Mouse (Mus musculus): ENCODE measurements around the gene Ppp1r35. TPM values are rescaled to one million over a fixed set of nuclear protein-coding genes. Genes with fewer than 3 reads are reported as not detected.

Gene Ppp1r35
- polyA plus RNA-seq, 1 experiment: 120 TPM

DNA sequence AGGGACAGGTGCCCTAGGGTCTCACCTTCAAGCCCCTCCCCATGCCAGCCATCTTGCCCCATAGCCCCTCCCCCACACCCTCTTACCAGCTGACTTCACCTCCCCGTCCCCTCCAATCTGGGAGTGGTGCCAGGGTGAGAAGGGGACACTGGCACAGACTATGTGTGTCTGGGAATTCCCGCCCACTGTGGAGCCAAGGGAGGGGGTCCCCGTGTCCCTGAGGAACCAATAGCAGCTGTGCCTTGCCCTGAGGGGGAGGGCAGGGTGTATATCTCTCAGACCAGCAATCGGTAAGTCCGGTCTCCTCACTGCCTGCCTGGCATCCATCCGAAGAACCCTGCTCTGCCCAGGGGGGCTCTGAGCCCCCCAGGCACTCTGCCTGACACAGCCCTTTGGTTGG lies 20.8 kb upstream of the Ppp1r35 start:
- 96% methylated on average over 6 of the region's 6 CpGs for WGBS

DNA sequence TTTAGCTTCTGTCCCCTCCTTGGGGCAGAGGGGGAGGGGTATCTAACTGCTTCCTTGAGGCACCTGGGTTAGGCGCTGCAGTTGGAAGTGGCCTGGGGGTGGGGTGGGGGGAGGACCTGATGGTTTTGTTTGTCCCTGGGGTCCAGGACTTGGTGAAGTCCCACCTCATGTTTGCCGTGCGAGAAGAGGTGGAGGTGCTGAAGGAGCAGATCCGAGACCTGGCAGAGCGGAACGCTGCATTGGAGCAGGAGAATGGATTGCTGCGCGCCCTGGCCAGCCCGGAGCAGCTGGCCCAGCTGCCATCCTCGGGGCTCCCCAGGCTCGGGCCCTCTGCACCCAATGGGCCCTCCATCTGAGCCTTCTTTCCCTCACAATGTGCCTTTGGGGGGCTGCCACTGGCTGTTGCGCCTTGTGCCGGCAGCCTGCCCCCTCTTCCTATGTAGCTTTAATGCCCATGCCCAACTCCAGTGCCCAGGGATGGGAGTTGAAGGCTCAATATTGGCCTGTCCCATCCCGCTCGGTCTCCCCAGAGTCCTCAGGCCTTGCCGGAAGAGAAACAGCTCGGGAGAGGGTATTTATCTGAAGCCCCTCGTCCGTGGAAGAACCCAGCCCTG lies 19.6 kb upstream of the Ppp1r35 start:
- Histone ChIP-seq H3K27me3 (ENCODE audit: control insufficient read depth, insufficient read depth, low read length) (no peaks in the 10 kb centered on the region), H3K27ac (ENCODE audit: control insufficient read depth, insufficient read depth, low read length) (no peak overlapping the region), H3K4me1 (replicated peaks; ENCODE audit: control insufficient read depth, insufficient read depth, low read length) (peaks cover 10% of the 10 kb centered on the region; the same call in 1 of the 2 replicates), H3K4me3 (ENCODE audit: control insufficient read depth, insufficient read depth, low read length) (no peak overlapping the region), H3K36me3 (ENCODE audit: control insufficient read depth, insufficient read depth, low read length) (peaks cover 42% of the 10 kb centered on the region)
- no peak for DNase-seq
- WGBS: 96% methylated on average over 19 of the region's 19 CpGs
- TF ChIP-seq CTCF (IDR thresholded peaks at IDR 0.05; ENCODE audit: borderline replicate concordance, control insufficient read depth, extremely low read depth, insufficient read depth, low read length, poor library complexity) (no peak), POLR2A (IDR thresholded peaks at IDR 0.05; ENCODE audit: control insufficient read depth, extremely low read depth, insufficient read depth, low read length, poor library complexity) (no peak)

More for the DNA sequence above, 20.8 kb upstream of the Ppp1r35 start:
- peaks cover 15% of the 10 kb centered on the region for H3K4me1 ChIP-seq (replicated peaks; ENCODE audit: control insufficient read depth, insufficient read depth, low read length)
- no peak for DNase-seq
- no peak overlapping the region for H3K4me3 ChIP-seq (ENCODE audit: control insufficient read depth, insufficient read depth, low read length)
- H3K27ac ChIP-seq (ENCODE audit: control insufficient read depth, insufficient read depth, low read length): no peak overlapping the region
- TF ChIP-seq POLR2A (IDR thresholded peaks at IDR 0.05; ENCODE audit: control insufficient read depth, extremely low read depth, insufficient read depth, low read length, poor library complexity): no peak
- no peak for TF ChIP-seq CTCF (IDR thresholded peaks at IDR 0.05; ENCODE audit: borderline replicate concordance, control insufficient read depth, extremely low read depth, insufficient read depth, low read length, poor library complexity)
- H3K27me3 ChIP-seq (ENCODE audit: control insufficient read depth, insufficient read depth, low read length): no peaks in the 10 kb centered on the region
- peaks cover 53% of the 10 kb centered on the region for H3K36me3 ChIP-seq (ENCODE audit: control insufficient read depth, insufficient read depth, low read length)

DNA sequence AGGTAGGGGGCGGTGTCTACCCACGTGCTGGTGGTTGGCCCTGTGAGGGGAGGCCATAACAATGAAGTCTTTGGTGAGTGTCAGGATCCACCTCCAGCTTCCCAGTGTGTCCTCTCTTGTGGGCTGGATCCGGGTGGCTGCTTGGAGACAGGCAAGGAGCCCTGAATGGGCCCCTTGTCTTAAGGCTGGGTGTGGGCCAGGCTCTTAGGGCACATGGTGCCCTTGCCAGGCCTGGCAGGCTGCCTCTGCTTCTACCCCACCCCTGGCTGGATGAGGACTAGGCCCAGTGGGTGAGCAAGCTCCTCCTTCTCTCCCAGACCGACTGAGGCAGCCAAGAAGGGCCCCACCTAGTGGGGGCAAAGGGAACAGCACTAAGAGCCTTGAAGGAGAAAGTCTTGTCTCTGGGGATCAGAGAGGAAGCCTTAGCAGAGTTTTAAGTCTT lies 18.7 kb upstream of the Ppp1r35 start:
- peak; percentile 86 for DNase-seq
- peaks cover 38% of the 10 kb centered on the region for H3K36me3 ChIP-seq (ENCODE audit: control insufficient read depth, insufficient read depth, low read length)
- no peak overlapping the region for H3K4me3 ChIP-seq (ENCODE audit: control insufficient read depth, insufficient read depth, low read length)
- no peak overlapping the region for H3K27ac ChIP-seq (ENCODE audit: control insufficient read depth, insufficient read depth, low read length)
- WGBS: 59% methylated on average over 4 of the region's 4 CpGs
- peaks cover 10% of the 10 kb centered on the region; the same call in 1 of the 2 replicates for H3K4me1 ChIP-seq (replicated peaks; ENCODE audit: control insufficient read depth, insufficient read depth, low read length)
- H3K27me3 ChIP-seq (ENCODE audit: control insufficient read depth, insufficient read depth, low read length): no peaks in the 10 kb centered on the region
- peak; percentile 85 for TF ChIP-seq CTCF (IDR thresholded peaks at IDR 0.05; ENCODE audit: borderline replicate concordance, control insufficient read depth, extremely low read depth, insufficient read depth, low read length, poor library complexity)
- no peak for TF ChIP-seq POLR2A (IDR thresholded peaks at IDR 0.05; ENCODE audit: control insufficient read depth, extremely low read depth, insufficient read depth, low read length, poor library complexity)

DNA sequence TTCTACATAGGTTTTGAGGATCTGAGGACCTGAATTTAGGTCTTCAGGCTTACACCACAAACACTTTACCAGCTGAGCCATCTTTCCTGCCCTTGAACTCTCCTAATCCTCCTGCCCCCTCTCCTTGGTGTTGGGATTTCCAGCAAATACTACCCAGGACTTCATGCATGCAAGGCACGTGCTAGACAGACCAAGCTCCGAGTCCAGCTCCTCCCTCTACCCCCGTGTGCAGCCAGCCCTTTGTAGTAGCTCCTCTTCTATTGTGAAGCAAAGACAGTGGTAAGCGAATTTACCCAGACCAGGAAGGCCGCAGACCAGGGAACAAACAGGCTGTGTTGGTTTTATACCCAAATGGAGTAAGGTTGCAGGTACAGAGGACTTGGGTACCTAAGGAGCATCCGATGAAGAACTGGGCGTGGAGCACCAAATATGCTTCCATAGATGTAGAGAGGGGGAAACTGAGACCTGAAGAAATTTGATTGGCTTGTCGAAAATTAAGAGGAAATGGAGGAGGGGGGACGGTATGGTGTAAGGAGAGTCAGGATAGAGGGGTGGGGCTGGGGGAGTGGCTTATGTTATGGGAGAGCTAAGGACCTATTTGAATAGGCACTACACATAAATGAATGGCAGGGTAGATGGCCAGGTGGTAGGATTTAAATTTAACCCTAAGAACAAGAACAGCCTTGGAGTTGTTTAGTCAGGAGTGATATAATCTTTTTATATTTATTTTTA lies 13.9 kb upstream of the Ppp1r35 start:
- Histone ChIP-seq H3K36me3 (ENCODE audit: control insufficient read depth, insufficient read depth, low read length) (peaks cover under 1% of the 10 kb centered on the region; the same call in 1 of the 2 replicates), H3K27me3 (ENCODE audit: control insufficient read depth, insufficient read depth, low read length) (no peaks in the 10 kb centered on the region), H3K4me1 (replicated peaks; ENCODE audit: control insufficient read depth, insufficient read depth, low read length) (0 out of 2 replicates have a peak, but pooled peaks cover 2% of the 10 kb centered on the region), H3K4me3 (ENCODE audit: control insufficient read depth, insufficient read depth, low read length) (no peak overlapping the region), H3K27ac (ENCODE audit: control insufficient read depth, insufficient read depth, low read length) (no peak overlapping the region)
- no peak for DNase-seq
- TF ChIP-seq CTCF (IDR thresholded peaks at IDR 0.05; ENCODE audit: borderline replicate concordance, control insufficient read depth, extremely low read depth, insufficient read depth, low read length, poor library complexity) (no peak), POLR2A (IDR thresholded peaks at IDR 0.05; ENCODE audit: control insufficient read depth, extremely low read depth, insufficient read depth, low read length, poor library complexity) (no peak)
- 78% methylated on average over 9 of the region's 9 CpGs for WGBS

DNA sequence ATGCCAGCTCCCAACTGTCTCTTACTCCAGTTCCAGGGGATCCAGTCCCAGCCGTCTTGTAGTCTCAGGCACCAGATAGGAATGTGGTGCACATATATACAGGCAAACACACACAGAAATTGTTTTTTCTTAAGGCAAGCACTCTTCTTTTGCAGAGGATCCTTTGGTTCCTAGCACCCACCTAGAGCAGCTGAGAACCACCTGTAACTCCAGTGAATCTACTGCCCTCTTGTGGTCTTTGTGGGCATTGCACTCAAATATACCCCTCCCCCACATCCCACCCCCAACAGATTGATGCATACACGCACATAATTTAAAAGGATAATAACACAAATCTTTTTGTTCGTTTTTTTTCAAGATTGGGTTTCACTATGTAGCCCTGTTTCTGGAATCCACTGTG lies 12.4 kb upstream of the Ppp1r35 start:
- no peak for TF ChIP-seq POLR2A (IDR thresholded peaks at IDR 0.05; ENCODE audit: control insufficient read depth, extremely low read depth, insufficient read depth, low read length, poor library complexity)
- no peak for TF ChIP-seq CTCF (IDR thresholded peaks at IDR 0.05; ENCODE audit: borderline replicate concordance, control insufficient read depth, extremely low read depth, insufficient read depth, low read length, poor library complexity)
- no peaks in the 10 kb centered on the region for H3K36me3 ChIP-seq (ENCODE audit: control insufficient read depth, insufficient read depth, low read length)
- no peak for DNase-seq
- no peaks in the 10 kb centered on the region for H3K27me3 ChIP-seq (ENCODE audit: control insufficient read depth, insufficient read depth, low read length)
- no peak overlapping the region for H3K27ac ChIP-seq (ENCODE audit: control insufficient read depth, insufficient read depth, low read length)
- no peak overlapping the region for H3K4me3 ChIP-seq (ENCODE audit: control insufficient read depth, insufficient read depth, low read length)
- WGBS: 78% methylated on average over 3 of the region's 3 CpGs
- H3K4me1 ChIP-seq (replicated peaks; ENCODE audit: control insufficient read depth, insufficient read depth, low read length): 0 out of 2 replicates have a peak, but pooled peaks cover 2% of the 10 kb centered on the region

DNA sequence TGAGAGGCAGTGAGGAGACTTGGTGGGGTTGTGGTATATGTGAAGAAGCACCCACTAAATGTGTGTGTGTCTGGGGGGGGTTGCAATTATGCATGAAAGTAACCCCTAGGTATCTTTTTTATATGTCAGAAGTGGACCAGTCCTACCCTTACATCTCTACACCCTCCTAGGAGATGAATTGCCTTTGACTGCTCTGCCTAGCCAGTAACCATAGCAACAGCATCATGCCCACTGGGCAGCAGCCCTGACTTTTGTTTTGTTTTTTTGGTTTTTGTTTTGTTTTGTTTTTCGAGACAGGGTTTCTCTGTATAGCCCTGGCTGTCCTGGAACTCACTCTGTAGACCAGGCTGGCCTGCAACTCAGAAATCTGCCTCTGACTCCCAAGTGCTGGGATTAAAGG lies 10.2 kb upstream of the Ppp1r35 start:
- DNase-seq: no peak
- 97% methylated on average over 1 of the region's 1 CpGs for WGBS
- TF ChIP-seq POLR2A (IDR thresholded peaks at IDR 0.05; ENCODE audit: control insufficient read depth, extremely low read depth, insufficient read depth, low read length, poor library complexity) (no peak), CTCF (IDR thresholded peaks at IDR 0.05; ENCODE audit: borderline replicate concordance, control insufficient read depth, extremely low read depth, insufficient read depth, low read length, poor library complexity) (no peak)
- Histone ChIP-seq H3K4me1 (replicated peaks; ENCODE audit: control insufficient read depth, insufficient read depth, low read length) (0 out of 2 replicates have a peak, but pooled peaks cover 2% of the 10 kb centered on the region), H3K27ac (ENCODE audit: control insufficient read depth, insufficient read depth, low read length) (no peak overlapping the region), H3K27me3 (ENCODE audit: control insufficient read depth, insufficient read depth, low read length) (no peaks in the 10 kb centered on the region), H3K36me3 (ENCODE audit: control insufficient read depth, insufficient read depth, low read length) (no peaks in the 10 kb centered on the region), H3K4me3 (ENCODE audit: control insufficient read depth, insufficient read depth, low read length) (no peak overlapping the region)

Data from thymus, adult 2 months (tissue).